Mouse (Mus musculus) layer of hippocampus, adult 9-10 months (tissue): Measurements from ENCODE around the gene Rpl22.

Source experiments
- DNase-seq: peaks from one replicate; pipeline ENCODE4 v3.0.0; 2022; ENCODE audit warnings: low spot score

The Rpl22 gene

DNA sequence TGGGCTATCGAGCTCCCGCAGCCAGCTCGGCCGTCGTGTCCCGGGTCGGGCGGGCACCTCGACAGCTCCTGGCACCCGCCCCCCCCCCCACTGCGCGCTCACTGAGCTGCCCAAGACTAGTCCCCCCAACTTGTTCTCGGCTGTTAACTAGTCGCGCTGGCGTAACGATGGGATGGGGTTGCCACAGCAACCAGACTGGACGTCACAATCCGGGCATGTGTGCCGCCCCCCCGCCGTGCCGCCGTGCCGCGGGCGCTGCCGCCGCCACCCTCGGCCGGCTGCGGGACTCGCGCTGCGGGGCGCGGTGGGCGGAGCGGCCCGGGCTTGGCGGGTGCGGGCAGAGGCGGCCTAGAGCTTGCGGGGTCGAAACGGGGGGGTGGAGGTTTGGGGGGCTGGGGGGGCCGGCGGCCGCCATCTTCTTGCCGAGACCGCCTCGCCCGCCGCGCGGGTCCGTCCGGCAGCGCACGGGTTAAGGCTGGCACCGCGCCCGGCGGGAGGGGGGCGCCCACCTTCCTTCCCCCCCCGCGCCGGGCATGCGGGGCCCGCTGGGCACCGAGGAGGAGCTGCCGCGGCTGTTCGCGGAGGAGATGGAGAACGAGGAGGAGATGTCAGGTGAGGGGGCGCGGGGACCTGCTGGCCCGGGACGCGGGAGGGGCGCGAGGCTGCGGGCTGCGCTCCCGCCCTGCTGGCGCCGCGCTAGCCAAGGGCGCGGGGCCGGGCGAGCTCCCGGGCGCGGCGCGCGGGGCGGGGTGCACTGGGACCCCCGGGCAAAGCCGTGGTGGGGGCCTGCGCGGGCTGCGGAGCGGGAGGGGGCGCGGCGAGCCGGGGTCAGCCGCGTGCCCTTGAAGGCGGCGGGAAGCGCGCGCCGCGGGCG, 13.1 kb downstream of the Rpl22 start, which contains the start of gene Chd5:
Gene Chd5 (plus strand): TSS at position 233 of the 874 bp plus-strand sequence.
- DNase-seq = no peak

DNA sequence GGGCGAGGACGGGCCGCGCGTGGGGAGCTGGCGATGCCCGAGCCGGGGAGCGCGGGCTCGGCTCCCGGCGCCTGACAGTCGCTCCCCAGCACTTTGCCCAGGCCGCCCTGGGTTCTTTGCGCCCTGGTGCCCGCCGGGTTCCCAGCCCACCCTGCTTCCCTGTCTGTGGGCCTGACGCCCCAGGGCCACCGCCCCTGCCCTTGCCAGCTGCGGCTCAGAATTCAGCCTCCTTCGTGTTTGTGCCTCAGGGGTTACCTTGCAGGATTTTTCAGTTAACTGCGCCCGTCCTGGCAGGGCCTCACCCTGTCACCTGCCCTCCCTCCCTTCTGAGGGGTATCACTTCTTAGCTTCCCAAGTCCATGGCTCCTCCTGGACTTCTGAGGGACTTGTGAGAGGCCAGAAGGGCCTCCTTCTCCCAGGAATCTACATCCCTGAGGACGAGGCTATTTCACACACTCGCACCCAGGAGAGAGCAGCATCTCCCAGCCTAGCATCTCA, 13.8 kb downstream of the Rpl22 start:
- no peak for DNase-seq

DNA sequence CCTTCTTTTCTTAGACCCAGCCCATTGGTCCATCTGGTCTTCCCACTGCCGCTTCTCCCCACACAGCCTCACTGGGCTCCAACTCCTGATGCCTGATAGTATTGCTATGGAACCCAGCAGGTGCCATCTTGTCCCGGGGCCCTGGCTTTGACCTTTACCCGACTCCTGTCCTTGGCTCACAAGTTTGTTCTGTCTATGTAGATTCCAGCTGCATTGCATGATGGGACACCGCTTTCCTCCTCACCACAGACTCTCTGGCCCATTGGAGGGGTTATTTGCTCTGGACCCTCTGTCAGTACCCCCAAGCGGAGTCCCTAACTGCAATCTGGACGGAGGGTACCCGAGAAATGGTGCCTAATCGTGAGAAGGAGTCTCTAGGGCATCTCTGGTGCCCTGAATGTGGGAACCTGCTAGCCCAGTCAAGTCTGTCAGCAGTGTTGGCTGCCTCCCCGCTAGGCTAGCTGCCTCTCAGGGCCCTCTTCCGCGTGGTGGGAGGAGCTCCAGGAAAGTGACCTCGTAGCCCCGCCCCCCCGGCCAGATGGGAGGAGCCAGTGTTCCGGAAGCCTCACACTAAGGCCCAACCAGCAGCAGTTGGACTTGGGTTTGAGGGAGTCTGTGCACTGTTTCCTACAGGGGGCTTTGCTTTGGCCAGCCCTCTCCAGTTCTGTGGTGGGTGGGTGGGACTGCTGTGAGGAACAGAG, 15.2 kb downstream of the Rpl22 start:
- DNase-seq = no peak

DNA sequence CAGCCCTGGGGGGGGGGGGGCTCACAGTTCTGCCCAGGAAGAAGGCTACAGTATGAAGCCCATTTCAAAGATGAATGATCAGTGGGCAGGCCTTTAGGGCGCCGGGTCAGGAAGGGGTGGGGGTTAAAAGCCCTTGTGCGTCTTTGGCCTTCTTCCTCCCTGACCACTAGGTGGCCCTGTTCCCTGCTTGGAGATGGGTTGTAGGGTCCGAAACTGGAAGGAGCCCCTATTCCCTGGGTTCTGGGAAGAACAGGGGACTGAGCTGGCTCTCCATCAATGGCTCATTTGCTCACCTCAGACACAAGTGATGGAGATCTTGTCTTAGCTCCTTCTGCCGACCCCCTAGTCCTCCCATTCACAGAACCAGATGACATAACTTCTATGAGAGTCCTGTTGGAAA, 17.8 kb downstream of the Rpl22 start:
- DNase-seq = no peak

DNA sequence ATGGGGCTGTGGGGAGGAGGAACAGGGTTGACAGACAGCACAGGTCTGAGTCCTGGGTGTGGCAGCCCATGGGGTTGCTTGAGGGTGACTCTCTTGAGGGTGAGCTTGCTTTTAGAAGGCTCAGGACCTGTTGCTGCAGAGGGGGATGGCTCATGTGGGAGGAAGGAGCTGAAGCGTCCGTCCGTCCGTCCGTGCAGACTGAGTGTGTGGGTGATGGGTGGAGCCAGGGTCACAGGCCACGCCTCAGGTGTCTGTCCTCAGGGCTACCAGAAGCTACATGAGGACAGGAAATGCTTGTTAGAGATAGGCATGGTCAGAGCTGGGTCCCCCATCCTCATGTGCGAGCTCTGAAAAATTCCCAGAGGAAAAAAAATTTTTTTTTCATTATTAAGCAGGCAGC, 19.1 kb downstream of the Rpl22 start:
- DNase-seq = no peak

DNA sequence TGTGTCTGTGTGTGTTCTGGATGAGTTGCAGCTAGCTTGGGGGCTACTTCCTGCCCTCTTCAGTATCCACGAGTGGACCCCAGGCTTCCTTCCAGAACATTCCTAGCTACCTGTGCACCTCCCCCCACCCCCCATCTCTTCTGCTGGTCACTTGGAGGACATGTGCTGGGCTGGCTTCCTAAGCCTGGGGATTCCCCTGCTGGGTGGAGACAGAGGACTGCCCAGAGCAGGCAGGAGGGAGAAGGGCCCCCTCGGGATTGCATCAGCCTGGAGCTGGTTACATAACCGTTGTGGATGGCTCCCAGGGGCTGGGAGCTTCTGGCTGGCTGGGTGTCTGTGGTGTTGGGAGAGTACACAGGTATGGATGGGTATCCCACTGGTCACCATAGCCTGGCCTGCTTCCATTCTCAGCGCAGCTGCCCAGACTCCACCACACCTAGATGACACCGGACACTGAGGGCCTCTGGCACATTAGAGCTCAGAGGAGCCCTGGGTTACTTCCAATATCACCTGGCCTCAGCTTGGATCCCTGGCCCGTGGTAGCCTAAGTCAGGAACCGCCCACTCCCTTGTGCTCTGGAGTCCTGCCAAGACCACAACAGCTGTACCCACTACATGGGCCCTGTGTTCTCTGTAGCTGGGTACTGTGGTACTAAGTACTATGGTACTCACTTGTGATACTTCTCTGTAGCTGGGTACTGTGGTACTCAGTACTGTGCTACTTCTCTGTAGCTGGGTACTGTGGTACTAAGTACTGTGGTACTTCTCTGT, 19.8 kb downstream of the Rpl22 start:
- DNase-seq = no peak

DNA sequence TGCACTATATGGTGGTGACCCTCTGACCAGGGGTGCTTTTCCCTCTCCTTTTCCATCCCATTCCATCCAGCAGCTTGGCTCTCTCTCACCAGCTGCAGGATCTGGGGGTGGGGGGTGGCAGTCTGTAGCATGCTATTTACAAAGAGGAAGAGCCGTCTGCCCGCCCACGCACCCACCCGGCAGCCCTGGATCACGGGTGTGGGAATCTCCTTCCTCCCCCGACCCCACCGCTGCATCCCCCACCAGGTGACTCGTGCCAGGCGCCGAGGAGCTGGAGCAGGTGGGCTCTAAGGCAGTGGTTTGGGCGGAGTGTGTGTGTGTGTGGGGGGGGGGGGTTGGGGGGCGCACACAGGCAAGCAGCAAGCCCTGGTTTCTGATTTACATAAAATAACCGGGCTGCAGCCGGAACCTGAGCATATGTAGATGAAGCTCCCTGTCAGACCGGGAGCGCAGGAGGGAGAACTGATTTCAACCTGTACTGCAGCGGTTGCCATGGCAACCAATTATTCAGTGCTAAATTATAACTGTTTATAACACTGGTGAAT, 24.4 kb downstream of the Rpl22 start:
- DNase-seq = no peak

DNA sequence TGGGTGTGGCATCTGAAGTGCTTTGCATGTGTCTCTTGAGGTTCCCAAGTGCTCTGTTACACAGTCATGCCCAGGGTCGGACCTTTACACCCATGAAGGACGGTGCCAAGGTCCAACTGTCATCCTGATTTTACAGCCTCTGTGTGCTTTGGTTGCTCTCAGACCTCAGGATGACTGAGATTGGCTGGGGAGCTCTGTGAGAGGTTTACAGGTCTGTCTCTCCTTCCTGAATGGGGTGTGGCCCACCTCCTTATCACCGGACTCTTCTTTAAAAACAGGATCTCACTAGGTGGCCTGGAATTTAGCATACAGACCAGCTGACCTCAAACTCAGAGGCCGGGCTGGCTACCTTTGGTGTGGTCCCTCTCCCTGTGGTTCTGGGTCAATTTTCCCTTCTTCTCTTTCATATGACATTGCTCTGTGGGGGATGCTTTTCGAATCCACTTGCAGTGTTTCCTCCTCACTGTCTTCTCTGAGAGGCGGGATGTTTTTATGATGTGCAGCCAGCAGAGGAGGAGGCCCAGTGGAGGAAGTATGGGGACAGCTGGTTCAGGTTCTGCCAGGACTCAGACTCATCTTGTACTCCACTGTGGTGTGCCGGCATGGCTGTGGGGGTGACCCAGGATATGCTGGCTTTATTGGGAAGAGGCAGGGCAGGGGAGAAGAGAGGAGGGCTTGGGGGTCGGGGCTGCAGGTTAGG, 25.3 kb downstream of the Rpl22 start:
- DNase-seq = no peak

DNA sequence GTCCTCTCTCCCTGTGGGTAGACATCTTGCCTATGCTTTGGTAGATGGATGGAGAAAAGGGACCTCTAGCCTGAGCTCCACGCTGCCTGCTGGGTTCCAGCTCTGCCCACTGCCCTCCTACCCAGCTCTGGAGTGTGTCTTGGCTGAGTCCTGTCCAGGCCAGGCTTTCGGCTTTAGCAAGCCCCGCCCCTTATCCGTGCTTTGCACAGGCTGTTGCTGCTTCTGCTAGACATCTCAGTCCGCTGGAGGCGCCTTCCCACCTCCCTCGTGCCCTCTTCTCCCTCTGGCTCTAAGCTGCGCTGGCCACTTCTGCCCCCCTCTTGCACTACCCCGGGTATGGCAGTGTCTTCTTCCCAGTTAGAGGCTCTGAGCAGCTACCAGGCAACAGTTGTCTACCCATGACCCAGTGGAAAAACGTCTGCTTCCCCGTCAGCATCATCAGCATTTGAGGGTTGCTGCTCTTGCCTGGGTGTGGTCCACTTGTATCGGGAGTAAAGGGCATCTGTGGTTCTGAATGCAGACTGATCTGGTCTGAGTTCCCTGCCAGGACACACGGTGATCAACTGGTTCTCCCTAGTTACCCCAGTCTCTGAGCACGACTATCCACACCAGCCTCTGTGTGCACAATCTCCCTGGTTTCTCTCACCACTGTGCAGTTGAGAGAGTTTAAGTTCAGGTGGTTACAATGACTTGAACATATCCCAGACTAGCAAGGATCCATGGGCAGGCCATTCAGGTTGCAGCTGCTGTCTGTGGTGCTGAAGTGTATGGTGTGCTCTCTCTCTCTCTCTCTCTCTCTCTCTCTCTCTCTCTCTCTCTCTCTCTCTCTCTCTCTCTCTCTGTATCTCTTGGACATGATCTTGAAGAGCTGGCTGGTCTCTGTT, 26.1 kb downstream of the Rpl22 start:
- DNase-seq = no peak

DNA sequence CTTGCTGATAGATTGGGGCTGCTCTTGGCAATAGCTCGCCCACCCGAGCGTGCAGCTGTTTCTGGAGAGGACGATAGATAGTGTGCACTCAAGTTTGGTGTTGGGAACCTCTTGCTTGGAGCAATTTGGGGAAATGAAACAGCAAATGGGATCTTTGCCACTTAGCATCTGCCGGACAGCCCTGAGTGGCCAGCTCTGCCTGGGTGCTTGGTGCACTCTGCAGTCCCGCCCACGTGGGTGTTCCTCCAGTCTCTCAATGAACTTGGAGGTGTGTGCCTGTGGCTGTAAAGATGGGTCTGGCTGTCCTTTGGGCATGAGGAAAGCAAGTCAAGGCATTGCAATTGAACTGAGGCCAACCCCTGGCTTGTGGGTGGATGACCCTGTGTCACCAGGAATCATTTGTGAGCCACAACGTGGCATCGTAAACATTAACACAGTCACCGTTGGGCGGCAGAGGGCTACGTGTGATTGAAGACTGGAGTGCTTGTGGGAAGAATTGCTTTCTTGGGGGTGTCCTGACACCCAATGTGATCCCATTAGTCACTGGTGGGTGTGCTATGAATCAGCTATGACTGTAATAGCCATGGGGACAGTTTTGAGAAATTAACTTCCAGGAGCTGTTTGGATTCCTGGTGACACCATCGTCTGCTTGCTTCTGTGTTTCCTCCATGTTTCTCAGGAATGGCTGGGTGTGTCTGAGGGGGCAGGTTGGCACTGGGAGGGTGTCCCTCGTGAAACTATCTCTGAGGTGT, 28.5 kb downstream of the Rpl22 start:
- no peak for DNase-seq

DNA sequence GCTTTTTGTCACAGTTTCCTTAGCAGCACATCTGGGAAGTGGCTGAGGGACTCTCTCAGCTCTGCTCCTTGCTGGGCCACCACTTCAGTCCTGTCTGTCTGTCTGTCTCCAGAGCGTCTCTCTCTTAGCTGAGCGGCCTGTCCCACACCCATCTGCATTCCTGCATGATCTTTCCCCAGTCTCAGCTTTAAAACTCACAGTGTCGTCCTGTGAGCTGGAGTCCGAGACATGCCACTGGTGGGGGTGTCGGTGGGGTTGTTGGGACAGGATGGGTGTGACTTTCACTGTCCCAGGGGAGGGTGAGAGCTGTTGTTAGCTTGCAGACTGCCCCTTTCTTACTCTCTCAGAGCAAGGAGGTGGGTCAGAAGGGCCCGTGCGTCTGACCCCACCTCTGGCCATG, 30.1 kb downstream of the Rpl22 start:
- DNase-seq = no peak

DNA sequence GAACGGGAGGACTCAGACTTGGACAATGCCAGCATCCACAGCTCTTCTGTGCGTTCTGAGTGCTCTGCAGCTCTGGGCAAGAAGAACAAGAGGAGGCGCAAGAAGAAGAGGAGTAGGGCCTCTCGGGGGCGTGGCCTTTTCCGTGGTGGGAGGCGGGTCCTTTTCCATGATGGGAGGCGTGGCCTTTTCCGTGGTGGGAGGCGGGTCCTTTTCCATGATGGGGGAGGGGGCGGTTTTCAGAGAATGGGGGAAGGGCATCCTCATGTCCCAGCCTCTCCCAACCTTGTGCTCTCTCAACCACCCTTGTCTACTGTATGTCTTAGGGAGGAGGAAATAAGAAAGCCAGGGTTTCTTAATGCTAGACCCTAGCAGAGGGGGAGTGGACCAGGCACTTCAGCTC, 34.2 kb downstream of the Rpl22 start:
- no peak for DNase-seq

DNA sequence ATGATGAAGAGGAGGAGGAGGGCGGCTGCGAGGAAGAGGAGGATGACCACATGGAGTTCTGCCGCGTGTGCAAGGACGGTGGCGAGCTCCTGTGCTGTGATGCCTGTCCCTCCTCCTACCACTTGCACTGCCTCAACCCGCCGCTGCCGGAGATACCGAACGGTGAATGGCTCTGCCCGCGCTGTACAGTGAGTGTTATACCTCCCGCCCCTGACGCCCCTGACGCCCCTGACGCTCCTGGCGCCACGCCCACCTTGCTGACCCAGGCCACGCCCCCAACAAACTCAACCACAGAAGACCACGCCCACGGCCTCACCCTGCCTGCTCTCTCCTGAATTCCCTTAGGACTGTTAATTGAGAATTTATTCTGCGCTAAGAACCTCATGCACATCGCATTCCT, 35.3 kb downstream of the Rpl22 start:
- no peak for DNase-seq

DNA sequence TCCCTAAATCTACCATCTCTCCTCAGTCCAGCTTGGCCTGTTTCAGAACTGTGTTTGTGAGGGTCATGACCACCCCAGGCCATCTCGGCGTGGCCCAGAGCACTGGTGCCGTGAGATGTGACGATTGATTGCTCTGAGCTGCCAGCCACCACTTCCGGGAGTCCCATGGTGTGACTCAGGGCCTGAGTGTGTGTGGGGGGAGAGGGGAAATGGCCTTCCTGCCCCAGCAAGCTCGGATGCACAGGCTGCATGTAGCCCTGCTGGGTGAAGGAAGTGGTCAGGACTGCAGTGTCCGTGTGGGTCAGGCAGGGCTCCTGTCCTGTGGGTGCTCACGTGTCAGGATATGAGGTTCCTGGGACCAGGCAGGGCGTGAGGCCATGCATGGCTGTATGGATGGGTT, 36.6 kb downstream of the Rpl22 start:
- no peak for DNase-seq

DNA sequence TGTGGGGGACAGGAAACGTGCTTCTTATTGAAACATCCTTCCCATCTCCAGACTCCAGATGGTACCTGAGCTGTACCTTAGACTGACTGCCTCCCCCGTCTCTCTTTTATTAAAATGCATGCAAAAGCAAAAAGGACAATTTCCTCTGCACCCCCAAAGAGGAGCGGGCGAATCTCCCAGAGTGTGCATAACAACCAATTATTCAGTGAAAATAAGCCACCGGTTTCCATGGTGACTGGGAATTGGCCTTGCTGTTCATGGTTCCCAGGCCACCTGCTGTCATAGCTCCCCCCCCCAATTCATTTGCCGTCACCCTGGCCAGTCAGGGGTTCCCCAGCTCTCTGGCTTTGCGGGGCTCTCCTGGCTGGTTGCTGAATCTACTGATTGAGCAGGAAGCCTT, 39.7 kb downstream of the Rpl22 start:
- DNase-seq = no peak

DNA sequence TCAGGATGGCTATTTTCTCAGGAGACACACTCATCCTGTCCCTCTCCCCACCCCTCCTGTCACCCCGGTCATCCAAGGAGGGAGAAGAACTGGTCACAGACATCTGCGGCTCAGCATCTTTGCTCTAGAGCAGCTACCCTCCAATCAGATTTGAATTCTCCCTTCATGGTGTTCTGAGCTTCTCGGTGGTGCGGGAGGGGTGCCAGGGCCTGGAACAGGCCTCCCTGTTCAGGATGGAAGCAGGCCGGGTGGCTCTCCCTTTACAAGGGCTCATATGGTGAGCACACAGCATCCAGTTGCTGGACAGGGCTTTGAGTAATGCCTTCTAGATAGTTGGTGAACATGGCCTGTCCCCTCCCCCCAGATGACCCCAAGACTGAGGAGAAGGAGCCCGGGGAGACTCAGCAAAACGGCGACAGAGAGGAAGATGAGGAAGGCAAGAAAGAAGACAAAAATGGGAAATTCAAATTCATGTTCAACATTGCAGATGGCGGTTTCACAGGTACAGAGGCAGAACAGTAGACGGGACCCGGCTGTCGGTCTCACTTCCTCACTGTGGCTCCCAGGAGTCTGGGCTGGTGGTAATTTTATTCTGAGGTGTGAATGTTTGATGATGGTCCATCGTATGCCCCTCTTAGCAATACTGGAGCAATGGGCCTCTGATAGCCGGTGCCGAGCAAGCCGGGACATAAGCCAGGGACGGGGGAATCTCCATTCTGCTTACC, 57.1 kb downstream of the Rpl22 start:
- no peak for DNase-seq
